Mouse (Mus musculus): Measurements from ENCODE around the gene Nrsn2.

DNA sequence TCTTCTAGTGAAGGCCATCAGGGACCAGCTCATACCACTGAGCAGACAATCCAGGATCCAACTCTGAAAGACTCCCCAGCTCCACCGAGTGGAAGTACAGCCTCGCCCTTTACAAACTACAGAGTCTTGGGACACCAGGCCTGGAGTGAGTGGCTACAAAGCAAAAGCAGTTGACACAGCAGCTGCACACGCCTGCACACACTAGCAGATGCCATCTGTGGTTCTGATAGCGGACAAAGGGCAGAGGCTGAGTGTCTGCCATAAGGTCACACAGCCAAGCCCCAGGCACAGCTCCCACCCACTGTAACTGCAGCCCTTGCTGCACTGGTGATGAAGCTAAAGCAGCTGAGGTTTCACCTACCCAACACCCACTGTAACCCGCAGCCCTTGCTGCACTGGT is 54.9 kb downstream of the Nrsn2 start:
- TF ChIP-seq CTCF (IDR thresholded peaks at IDR 0.05; ENCODE audit: control insufficient read depth, insufficient read depth, insufficient read length) (no peak), MYOD1 (IDR thresholded peaks at IDR 0.05; ENCODE audit: control insufficient read depth, insufficient read length, low read depth) (no peak), CEBPB (IDR thresholded peaks at IDR 0.05; ENCODE audit: low read depth) (no peak), MAX (IDR thresholded peaks at IDR 0.05) (no peak)

Measured in C2C12 (cell line).